Mouse (Mus musculus): ENCODE measurements around the gene Pigyl.

GRCm38 (mm10) chr9:22136765-22137547, 19.7 kb upstream of the Pigyl start:
- TF ChIP-seq CTCF (IDR thresholded peaks at IDR 0.05; ENCODE audit: low read depth, low read length) (no peak), POLR2A (IDR thresholded peaks at IDR 0.05; ENCODE audit: borderline replicate concordance, low read depth, low read length) (no peak)
